Mouse (Mus musculus): ENCODE results near the gene Gmppb. TPM values are rescaled to one million over a fixed set of nuclear protein-coding genes. Genes with fewer than 3 reads are reported as not detected.
A peak's percentile ranks its signal among the peaks of the same experiment; 100 is the strongest.

Gene Gmppb
- polyA plus RNA-seq, 1 experiment from 2014 or later = 12.6 TPM

DNA sequence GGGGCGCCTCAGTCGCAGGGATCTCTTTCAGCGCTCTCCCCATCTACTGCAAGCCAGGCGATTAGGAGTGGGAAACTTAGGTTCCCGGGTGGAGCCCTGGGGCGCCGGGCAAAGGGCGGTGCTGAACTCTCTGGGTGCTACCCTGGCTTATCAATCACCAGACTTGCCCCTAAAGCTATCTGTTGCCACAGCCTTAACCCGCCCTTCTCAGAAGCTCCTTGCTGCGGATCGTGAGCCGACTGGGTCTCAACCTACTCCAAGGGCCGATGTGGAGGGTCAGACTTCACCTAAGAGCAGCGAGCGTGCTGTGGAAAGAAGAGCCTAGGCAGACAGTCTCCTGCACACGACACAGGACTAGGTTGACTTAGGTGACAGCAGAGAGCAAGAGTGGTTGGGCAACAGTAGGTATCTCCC lies 46.0 kb downstream of the Gmppb start:
- Histone ChIP-seq H3K9me3 (ENCODE audit: low read length) (no peaks in the 10 kb centered on the region), H3K4me3 (ENCODE audit: low read depth, low read length) (peak overlapping the region; percentile 76), H3K4me2 (ENCODE audit: low read depth, low read length) (peak overlapping the region; percentile 92), H3K36me3 (replicated peaks; ENCODE audit: insufficient read depth, low read length) (peaks cover 30% of the 10 kb centered on the region), H3K27ac (ENCODE audit: low read depth) (peak overlapping the region; percentile 98), H3K27me3 (ENCODE audit: insufficient read depth, low read length) (no peaks in the 10 kb centered on the region), H3K4me1 (ENCODE audit: insufficient read depth) (peaks cover 33% of the 10 kb centered on the region), H3K9ac (replicated peaks) (peak overlapping the region; percentile 92)
- WGBS (ENCODE audit: insufficient replicate concordance) = under 1% methylated on average over 16 of the region's 16 CpGs
- DNase-seq = peak; percentile 87
- peak; percentile 79 for ATAC-seq
- TF ChIP-seq CTCF (IDR thresholded peaks at IDR 0.05; ENCODE audit: low read depth) = no peak
- TF ChIP-seq EP300 (IDR thresholded peaks at IDR 0.05; ENCODE audit: low read depth) = peak; percentile 95

GRCm38 (mm10) chr9:108095518-108095917 lies 46.5 kb downstream of the Gmppb start:
- peak; percentile 85 for DNase-seq
- H3K9ac ChIP-seq (replicated peaks) = peak overlapping the region; percentile 92
- peaks cover 25% of the 10 kb centered on the region for H3K36me3 ChIP-seq (replicated peaks; ENCODE audit: insufficient read depth, low read length)
- no peak for TF ChIP-seq EP300 (IDR thresholded peaks at IDR 0.05; ENCODE audit: low read depth)
- TF ChIP-seq CTCF (IDR thresholded peaks at IDR 0.05; ENCODE audit: low read depth) = peak; percentile 90
- H3K4me1 ChIP-seq (ENCODE audit: insufficient read depth) = peaks cover 33% of the 10 kb centered on the region
- WGBS (ENCODE audit: insufficient replicate concordance) = 4% methylated on average over 3 of the region's 3 CpGs
- H3K27ac ChIP-seq (ENCODE audit: low read depth) = peak overlapping the region; percentile 98
- H3K4me2 ChIP-seq (ENCODE audit: low read depth, low read length) = peak overlapping the region; percentile 92
- no peaks in the 10 kb centered on the region for H3K27me3 ChIP-seq (ENCODE audit: insufficient read depth, low read length)
- ATAC-seq = peak; percentile 59
- peak overlapping the region; percentile 76 for H3K4me3 ChIP-seq (ENCODE audit: low read depth, low read length)
- no peaks in the 10 kb centered on the region for H3K9me3 ChIP-seq (ENCODE audit: low read length)

- Histone ChIP-seq H3K27ac (ENCODE audit: low read depth) (peak overlapping the region; percentile 98), H3K9me3 (ENCODE audit: low read length) (no peaks in the 10 kb centered on the region), H3K4me3 (ENCODE audit: low read depth, low read length) (peak overlapping the region; percentile 76), H3K9ac (replicated peaks) (peak overlapping the region; percentile 92), H3K27me3 (ENCODE audit: insufficient read depth, low read length) (no peaks in the 10 kb centered on the region), H3K4me1 (ENCODE audit: insufficient read depth) (peaks cover 33% of the 10 kb centered on the region), H3K36me3 (replicated peaks; ENCODE audit: insufficient read depth, low read length) (peaks cover 19% of the 10 kb centered on the region), H3K4me2 (ENCODE audit: low read depth, low read length) (peak overlapping the region; percentile 92)
- TF ChIP-seq CTCF (IDR thresholded peaks at IDR 0.05; ENCODE audit: low read depth) (peak; percentile 54), EP300 (IDR thresholded peaks at IDR 0.05; ENCODE audit: low read depth) (peak; percentile 14; the same call in 1 of the 2 replicates)
- DNase-seq (peak; percentile 57), ATAC-seq (peak; percentile 57)
- 40% methylated on average over 10 of the region's 10 CpGs for WGBS (ENCODE audit: insufficient replicate concordance)
Observed at GRCm38 (mm10) chr9:108095949-108096712, 47.1 kb downstream of the Gmppb start.

DNA sequence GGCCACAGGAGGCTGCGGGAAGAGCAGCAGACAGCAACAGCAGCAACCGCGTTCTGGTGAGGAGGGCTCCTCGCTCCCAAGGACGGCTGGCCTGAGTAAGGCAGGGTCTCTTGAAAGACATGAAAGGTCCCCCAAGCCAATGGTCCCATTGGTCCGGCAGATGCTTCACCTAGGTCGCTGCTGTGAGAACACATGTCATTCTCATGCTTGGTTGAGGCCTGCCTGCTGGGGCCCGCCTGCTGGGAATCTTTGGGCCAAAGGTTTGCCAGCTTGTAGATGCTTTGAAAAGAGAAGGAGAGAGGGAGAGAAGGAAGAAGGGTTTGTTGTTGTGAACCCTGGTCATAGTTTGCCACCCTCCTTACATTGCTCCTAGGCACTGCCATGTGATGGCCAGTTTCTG lies 50.6 kb downstream of the Gmppb start:
- no peak overlapping the region for H3K4me3 ChIP-seq (ENCODE audit: low read depth, low read length)
- no peaks in the 10 kb centered on the region for H3K36me3 ChIP-seq (replicated peaks; ENCODE audit: insufficient read depth, low read length)
- no peaks in the 10 kb centered on the region for H3K27me3 ChIP-seq (ENCODE audit: insufficient read depth, low read length)
- peaks cover 26% of the 10 kb centered on the region for H3K4me1 ChIP-seq (ENCODE audit: insufficient read depth)
- ATAC-seq = no peak
- 89% methylated on average over 8 of the region's 8 CpGs for WGBS (ENCODE audit: insufficient replicate concordance)
- no peak overlapping the region for H3K9ac ChIP-seq (replicated peaks)
- H3K4me2 ChIP-seq (ENCODE audit: low read depth, low read length) = no peak overlapping the region
- no peak for DNase-seq
- H3K27ac ChIP-seq (ENCODE audit: low read depth) = no peak overlapping the region
- H3K9me3 ChIP-seq (ENCODE audit: low read length) = no peaks in the 10 kb centered on the region
- TF ChIP-seq CTCF (IDR thresholded peaks at IDR 0.05; ENCODE audit: low read depth) = no peak
- TF ChIP-seq EP300 (IDR thresholded peaks at IDR 0.05; ENCODE audit: low read depth) = no peak

Small RNAs within 50 kb of the gene (microRNA-seq; reads per million reads assigned to microRNA genes)
- 5.3 reads per million, percentile 8 among the genes with 10 or more reads in this experiment for gene Mir7088

Other genes with a start within 250 kb of the Gmppb start
- gene Rbm6, start 176.0 kb upstream of the Gmppb start, polyA plus RNA-seq (2015; fragmentation: Nextera tagmentation; extraction: Ambion mirVana) = 14.3 and 17.0 TPM in 2 replicates
- gene Mon1a, start 161.1 kb upstream of the Gmppb start, polyA plus RNA-seq (2015; fragmentation: Nextera tagmentation; extraction: Ambion mirVana) = 5.3 and 5.8 TPM in 2 replicates
- gene Mst1r, start 142.4 kb upstream of the Gmppb start, polyA plus RNA-seq (2015; fragmentation: Nextera tagmentation; extraction: Ambion mirVana) = 0.37 and 0.38 TPM in 2 replicates
- gene Actl11, start 120.8 kb upstream of the Gmppb start, polyA plus RNA-seq (2015; fragmentation: Nextera tagmentation; extraction: Ambion mirVana) = not detected in 2 replicates
- gene Camkv, start 113.6 kb upstream of the Gmppb start, polyA plus RNA-seq (2015; fragmentation: Nextera tagmentation; extraction: Ambion mirVana) = 0.04 and 0.09 TPM in 2 replicates
- 5.4 and 6.5 TPM in 2 replicates for gene Traip, start 99.1 kb upstream of the Gmppb start, polyA plus RNA-seq (2015; fragmentation: Nextera tagmentation; extraction: Ambion mirVana)
- 32.0 and 33.2 TPM in 2 replicates for gene Uba7, start 73.7 kb upstream of the Gmppb start, polyA plus RNA-seq (2015; fragmentation: Nextera tagmentation; extraction: Ambion mirVana)
- gene Gm20661, start 66.2 kb upstream of the Gmppb start, polyA plus RNA-seq (2015; fragmentation: Nextera tagmentation; extraction: Ambion mirVana) = 0.12 and 0.31 TPM in 2 replicates
- gene Inka1, start 63.4 kb upstream of the Gmppb start, polyA plus RNA-seq (2015; fragmentation: Nextera tagmentation; extraction: Ambion mirVana) = 28.5 and 30.6 TPM in 2 replicates
- gene Cdhr4, start 56.7 kb upstream of the Gmppb start, polyA plus RNA-seq (2015; fragmentation: Nextera tagmentation; extraction: Ambion mirVana) = 0.75 and 1.1 TPM in 2 replicates
- gene Gm20662, start 52.9 kb upstream of the Gmppb start, polyA plus RNA-seq (2015; fragmentation: Nextera tagmentation; extraction: Ambion mirVana) = 0.07 TPM in 1 of 2 replicates, not detected in the other
- gene Ip6k1, start 46.7 kb upstream of the Gmppb start, polyA plus RNA-seq (2015; fragmentation: Nextera tagmentation; extraction: Ambion mirVana) = 18.4 and 19.8 TPM in 2 replicates
- 0.59 and 0.86 TPM in 2 replicates for gene Amigo3, start 3.9 kb downstream of the Gmppb start, polyA plus RNA-seq (2015; fragmentation: Nextera tagmentation; extraction: Ambion mirVana)
- gene Mst1, start 31.2 kb downstream of the Gmppb start, polyA plus RNA-seq (2015; fragmentation: Nextera tagmentation; extraction: Ambion mirVana) = 81.4 and 93.0 TPM in 2 replicates
- gene Rnf123, start 34.1 kb downstream of the Gmppb start, polyA plus RNA-seq (2015; fragmentation: Nextera tagmentation; extraction: Ambion mirVana) = 45.2 and 50.1 TPM in 2 replicates
- 67.7 and 75.2 TPM in 2 replicates for gene Apeh, start 45.4 kb downstream of the Gmppb start, polyA plus RNA-seq (2015; fragmentation: Nextera tagmentation; extraction: Ambion mirVana)
- 0.58 and 0.59 TPM in 2 replicates for gene Bsn, start 141.1 kb downstream of the Gmppb start, polyA plus RNA-seq (2015; fragmentation: Nextera tagmentation; extraction: Ambion mirVana)
- 20.0 and 20.8 TPM in 2 replicates for gene Dag1, start 214.7 kb downstream of the Gmppb start, polyA plus RNA-seq (2015; fragmentation: Nextera tagmentation; extraction: Ambion mirVana)
- 7.7 and 9.5 TPM in 2 replicates for gene Nicn1, start 241.2 kb downstream of the Gmppb start, polyA plus RNA-seq (2015; fragmentation: Nextera tagmentation; extraction: Ambion mirVana)
- gene Amt, start 247.6 kb downstream of the Gmppb start, polyA plus RNA-seq (2015; fragmentation: Nextera tagmentation; extraction: Ambion mirVana) = 10.9 and 13.5 TPM in 2 replicates

Data from liver, postnatal 0 days (tissue).